Mouse (Mus musculus) limb, embryonic 14.5 days (tissue): ENCODE data around the gene Mrps18a. TPM values are rescaled to one million over a fixed set of nuclear protein-coding genes. Genes with fewer than 3 reads are reported as not detected.

Experiments used
- ATAC-seq: fragments of 200-750 bp; cut with Nextera tagmentation; 2 replicates; pipeline ENCODE4 v1.8.0; 2017; ENCODE audit warnings: low read depth, moderate number of reproducible peaks, moderate TSS enrichment; ENCODE audit not compliant: low FRiP score
- DNase-seq: peaks from one replicate; pipeline ENCODE4 v3.0.0-alpha.2; 2015; ENCODE audit warnings: low spot score
- H3K27ac ChIP-seq: fragments of 300-500 bp; sonication (generic); replicated peaks from 2 replicates; pipeline ENCODE4 v1.5.1; 2014; ENCODE audit warnings: low read depth, mild to moderate bottlenecking, low read length, moderate library complexity, mixed read lengths
- H3K27me3 ChIP-seq: fragments of 300-500 bp; sonication (generic); 2 replicates; pipeline ENCODE4 v1.6.1; 2014; ENCODE audit warnings: low read length, mixed read lengths; ENCODE audit not compliant: control insufficient read depth, insufficient read depth
- H3K36me3 ChIP-seq: fragments of 300-500 bp; sonication (generic); 2 replicates; pipeline ENCODE4 v1.6.1; 2014; ENCODE audit warnings: mild to moderate bottlenecking, low read length, moderate library complexity, mixed read lengths; ENCODE audit not compliant: control insufficient read depth, insufficient read depth
- H3K4me1 ChIP-seq: fragments of 300-500 bp; sonication (generic); 2 replicates; pipeline ENCODE4 v1.6.1; 2014; ENCODE audit warnings: antibody characterized with exemption, low read length, mixed read lengths; ENCODE audit not compliant: control insufficient read depth, insufficient read depth
- H3K4me2 ChIP-seq: fragments of 300-500 bp; sonication (generic); replicated peaks from 2 replicates; pipeline ENCODE4 v1.6.1; 2014; ENCODE audit warnings: low read depth, mild to moderate bottlenecking, low read length, moderate library complexity; ENCODE audit not compliant: severe bottlenecking
- H3K4me3 ChIP-seq: fragments of 300-500 bp; sonication (generic); replicated peaks from 2 replicates; pipeline ENCODE4 v1.5.1; 2014; ENCODE audit warnings: low read length
- H3K9ac ChIP-seq: fragments of 300-500 bp; sonication (generic); 2 replicates; pipeline ENCODE4 v1.6.1; 2014; ENCODE audit warnings: mild to moderate bottlenecking, low read depth, low read length, moderate library complexity; ENCODE audit not compliant: severe bottlenecking
- H3K9me3 ChIP-seq: fragments of 300-500 bp; sonication (generic); 2 replicates; pipeline ENCODE4 v1.6.1; 2016; ENCODE audit warnings: low read length; ENCODE audit not compliant: control insufficient read depth
- POLR2A ChIP-seq: fragments of 200-500 bp; IDR thresholded peaks from 2 replicates; pipeline ENCODE4 v1.8.0; 2012; ENCODE audit warnings: inconsistent platforms, mild to moderate bottlenecking, moderate library complexity, borderline replicate concordance; ENCODE audit not compliant: insufficient read depth, insufficient read length; ENCODE audit errors: extremely low read depth
- WGBS: fragments of 180-500 bp; shearing (Covaris S2); extraction: QIAGEN DNeasy Blood & Tissue Kit; methylation state at CpG from one replicate; pipeline ENCODE4 v1.1.7; 2014; 5-methylcytosine and 5-hydroxymethylcytosine counted together
- polyA plus RNA-seq, 2 experiments: library from polyadenylated mRNA; depleted of rRNA in 1 of 2; stranded (reverse) in 1 of 2; unstranded in 1 of 2; fragments of >200 nt; fragmentation: Nextera tagmentation in 1 of 2; extraction: Ambion mirVana in 1 of 2; gene quantifications; 2 replicates each; pipeline versions ENCODE4 v1.2.1 to v1.2.3; 2012 to 2014

The Mrps18a gene
- polyA plus RNA-seq, 2 experiments, result 92.3 to 132 TPM

DNA sequence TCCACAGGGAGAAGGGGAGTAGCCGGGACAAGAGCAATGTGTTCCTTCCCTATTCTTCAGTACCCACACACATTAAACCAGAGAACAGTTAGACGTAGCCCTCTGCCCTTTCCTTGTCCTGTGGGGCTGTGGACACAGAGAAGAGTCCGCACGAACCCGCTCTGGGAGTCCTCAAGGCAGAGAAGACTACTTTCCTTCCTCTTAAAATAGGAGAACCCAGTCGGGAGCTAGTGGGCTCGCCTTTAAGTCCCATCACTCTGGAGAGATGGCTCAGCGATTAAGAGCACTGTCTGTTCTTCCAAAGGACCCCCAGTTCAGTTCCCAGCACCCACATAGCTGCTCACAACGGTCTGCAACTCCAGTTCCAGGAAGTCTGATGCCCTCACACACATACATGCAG lies 50.9 kb downstream of the Mrps18a start:
- Histone ChIP-seq H3K9me3 (no peaks in the 10 kb centered on the region), H3K4me3 (peak overlapping the region; percentile 82), H3K27me3 (no peaks in the 10 kb centered on the region), H3K36me3 (peaks cover 30% of the 10 kb centered on the region), H3K27ac (no peak overlapping the region), H3K9ac (peak overlapping the region; percentile 82), H3K4me2 (peak overlapping the region; percentile 73), H3K4me1 (peaks cover 16% of the 10 kb centered on the region)
- no peak for TF ChIP-seq POLR2A
- 39% methylated on average over 9 of the region's 9 CpGs for WGBS
- no peak for ATAC-seq
- DNase-seq, result no peak

DNA sequence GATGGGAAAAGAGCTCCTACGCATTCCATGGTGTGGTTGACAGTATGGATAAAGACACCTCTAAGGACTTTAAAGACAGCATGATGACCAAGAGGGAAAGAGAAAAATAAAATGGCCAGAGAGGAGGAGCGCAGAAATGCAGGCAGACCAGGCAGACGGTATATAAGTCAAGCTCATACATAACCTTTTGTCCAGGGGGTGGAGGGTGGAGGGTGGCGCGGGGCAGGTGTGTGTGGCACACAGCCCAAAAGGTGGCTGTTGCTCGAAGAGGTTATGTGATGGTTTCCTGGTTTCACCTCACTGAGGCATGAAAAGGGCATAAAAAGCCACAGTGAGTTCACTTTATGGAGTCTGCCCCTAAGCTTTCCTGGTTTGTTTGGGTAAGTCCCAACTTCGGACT lies 51.8 kb downstream of the Mrps18a start:
- Histone ChIP-seq H3K4me3 (no peak overlapping the region), H3K36me3 (peaks cover 39% of the 10 kb centered on the region), H3K9me3 (no peaks in the 10 kb centered on the region), H3K9ac (no peak overlapping the region), H3K27me3 (no peaks in the 10 kb centered on the region), H3K4me2 (no peak overlapping the region), H3K4me1 (peaks cover 16% of the 10 kb centered on the region), H3K27ac (no peak overlapping the region)
- WGBS, result 93% methylated on average over 7 of the region's 7 CpGs
- no peak for DNase-seq
- no peak for ATAC-seq
- TF ChIP-seq POLR2A, result no peak

DNA sequence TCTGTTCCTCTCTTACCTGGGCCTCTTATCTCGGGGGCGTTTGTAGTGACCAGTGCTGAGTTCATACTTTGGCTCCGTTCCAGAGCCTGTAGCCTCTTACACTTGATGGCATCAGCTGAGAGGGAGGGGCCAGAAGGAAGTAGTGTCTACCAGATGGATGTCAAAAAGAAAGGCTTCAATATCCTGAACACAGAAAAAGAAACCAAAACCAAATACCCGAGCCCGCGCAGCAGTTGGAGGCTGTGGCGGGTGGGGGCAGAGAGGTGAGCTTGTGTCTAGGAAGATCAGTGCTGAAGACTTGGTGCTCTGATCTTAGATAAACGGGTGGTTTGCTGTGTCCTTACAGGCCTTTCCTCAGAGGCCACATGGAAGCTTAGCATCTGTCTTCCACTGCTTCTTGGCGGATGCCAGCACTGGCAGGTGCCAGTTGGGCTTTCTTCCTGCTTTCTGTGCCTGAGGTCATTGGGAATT lies 52.2 kb downstream of the Mrps18a start:
- ATAC-seq, result no peak
- Histone ChIP-seq H3K4me3 (no peak overlapping the region), H3K9me3 (no peaks in the 10 kb centered on the region), H3K27ac (no peak overlapping the region), H3K9ac (no peak overlapping the region), H3K36me3 (peaks cover 43% of the 10 kb centered on the region), H3K4me1 (peaks cover 16% of the 10 kb centered on the region), H3K4me2 (no peak overlapping the region), H3K27me3 (no peaks in the 10 kb centered on the region)
- 87% methylated on average over 9 of the region's 9 CpGs for WGBS
- no peak for DNase-seq
- no peak for TF ChIP-seq POLR2A

DNA sequence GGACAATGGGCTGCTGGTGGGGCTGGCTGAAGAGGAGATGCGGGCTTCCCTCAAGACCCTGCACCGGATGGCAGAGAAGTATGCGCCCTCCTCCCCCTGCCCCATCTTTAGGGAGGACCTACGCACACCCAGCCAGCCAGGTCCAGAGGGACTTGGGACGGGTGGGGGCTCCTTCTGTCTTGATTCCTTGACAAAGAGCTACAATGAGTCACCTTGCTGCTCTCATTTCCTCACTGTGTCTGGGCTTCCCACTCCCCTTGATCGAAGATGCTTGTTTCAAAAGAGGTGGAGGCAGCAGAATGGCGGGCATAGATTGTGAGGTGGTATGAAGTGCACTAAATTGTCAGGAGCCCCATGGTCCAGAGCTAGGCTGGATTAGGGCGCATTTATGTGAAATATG lies 53.5 kb downstream of the Mrps18a start:
- no peak overlapping the region for H3K4me2 ChIP-seq
- H3K4me3 ChIP-seq, result no peak overlapping the region
- H3K4me1 ChIP-seq, result peaks cover 16% of the 10 kb centered on the region
- TF ChIP-seq POLR2A, result no peak
- 95% methylated on average over 8 of the region's 8 CpGs for WGBS
- H3K27ac ChIP-seq, result no peak overlapping the region
- H3K36me3 ChIP-seq, result peaks cover 55% of the 10 kb centered on the region
- DNase-seq, result no peak
- ATAC-seq, result no peak
- H3K9me3 ChIP-seq, result no peaks in the 10 kb centered on the region
- H3K27me3 ChIP-seq, result no peaks in the 10 kb centered on the region
- H3K9ac ChIP-seq, result no peak overlapping the region

DNA sequence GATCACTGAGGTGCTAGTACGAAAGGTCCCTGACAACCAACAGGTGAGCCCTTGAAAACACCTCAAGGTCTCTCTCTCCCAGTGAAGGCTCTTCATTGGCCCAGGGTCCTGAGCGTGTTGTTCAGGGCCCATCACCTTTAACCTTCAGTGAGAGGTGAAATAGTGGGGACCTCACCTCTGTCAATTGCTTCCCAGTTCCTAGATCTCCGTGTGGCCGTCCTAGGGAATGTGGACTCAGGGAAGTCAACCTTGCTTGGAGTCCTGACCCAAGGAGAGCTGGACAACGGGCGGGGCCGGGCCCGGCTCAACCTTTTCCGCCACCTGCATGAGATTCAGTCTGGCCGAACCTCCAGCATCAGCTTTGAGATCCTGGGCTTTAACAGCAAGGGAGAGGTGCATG lies 54.0 kb downstream of the Mrps18a start:
- H3K9me3 ChIP-seq, result no peaks in the 10 kb centered on the region
- no peak for DNase-seq
- 95% methylated on average over 10 of the region's 10 CpGs for WGBS
- no peak overlapping the region for H3K9ac ChIP-seq
- peaks cover 16% of the 10 kb centered on the region for H3K4me1 ChIP-seq
- H3K27ac ChIP-seq, result no peak overlapping the region
- H3K27me3 ChIP-seq, result no peaks in the 10 kb centered on the region
- TF ChIP-seq POLR2A, result no peak
- peaks cover 60% of the 10 kb centered on the region for H3K36me3 ChIP-seq
- H3K4me2 ChIP-seq, result no peak overlapping the region
- no peak overlapping the region for H3K4me3 ChIP-seq
- no peak for ATAC-seq

DNA sequence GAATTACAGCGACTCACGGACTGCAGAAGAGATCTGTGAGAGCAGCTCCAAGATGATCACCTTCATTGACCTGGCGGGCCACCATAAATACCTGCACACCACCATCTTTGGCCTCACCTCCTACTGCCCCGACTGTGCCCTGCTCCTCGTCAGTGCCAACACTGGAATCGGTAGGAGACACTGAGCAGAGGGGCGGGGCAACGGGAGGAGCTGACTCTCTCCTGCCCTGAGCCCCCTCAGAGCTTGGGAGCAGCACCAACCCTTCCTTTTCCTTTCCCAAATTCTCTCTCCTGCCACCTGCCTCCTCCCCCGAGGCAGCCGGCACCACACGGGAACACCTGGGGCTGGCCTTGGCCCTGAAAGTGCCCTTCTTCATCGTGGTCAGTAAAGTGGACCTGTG lies 54.7 kb downstream of the Mrps18a start:
- H3K4me1 ChIP-seq, result peaks cover 16% of the 10 kb centered on the region
- no peak overlapping the region for H3K4me2 ChIP-seq
- no peak overlapping the region for H3K9ac ChIP-seq
- no peak overlapping the region for H3K4me3 ChIP-seq
- no peak for TF ChIP-seq POLR2A
- DNase-seq (no peak), ATAC-seq (no peak)
- no peaks in the 10 kb centered on the region for H3K27me3 ChIP-seq
- H3K36me3 ChIP-seq, result peaks cover 65% of the 10 kb centered on the region
- H3K27ac ChIP-seq, result no peak overlapping the region
- H3K9me3 ChIP-seq, result no peaks in the 10 kb centered on the region
- 94% methylated on average over 12 of the region's 12 CpGs for WGBS
